Mouse (Mus musculus): ENCODE data around the gene Myadml2. TPM values are rescaled to one million over a fixed set of nuclear protein-coding genes. Genes with fewer than 3 reads are reported as not detected.
"Not testable (repeated sequence)": the region's sequence is repeated elsewhere in the genome, so short reads cannot be mapped to it uniquely, and the experiment has no call there.

Gene Myadml2
- polyA plus RNA-seq, 1 experiment: not detected

DNA sequence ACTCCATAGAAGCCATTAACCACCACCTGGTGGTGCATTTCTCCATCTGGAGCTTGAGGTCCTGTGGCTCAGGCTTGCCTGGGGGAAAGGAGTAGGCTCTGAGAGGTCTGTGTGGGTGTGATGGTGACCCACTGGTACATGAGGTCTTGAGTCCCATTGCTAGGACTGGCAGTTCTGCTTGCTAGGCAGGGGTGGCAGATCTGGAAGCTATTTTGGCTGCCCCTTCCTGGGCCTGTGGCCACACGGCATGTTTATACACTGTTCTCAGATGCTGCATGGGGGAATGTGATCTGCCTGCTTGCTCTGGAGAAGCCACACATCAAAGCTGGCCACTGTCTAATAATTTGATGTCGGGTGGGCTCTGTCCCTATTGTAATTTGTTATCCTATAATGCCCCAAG is 36.1 kb upstream of the Myadml2 start:
- TF ChIP-seq CTCF (IDR thresholded peaks at IDR 0.05; ENCODE audit: borderline replicate concordance, insufficient read depth, low read length) (no peak), POLR2A (IDR thresholded peaks at IDR 0.05; ENCODE audit: low read depth, low read length) (no peak)
- H3K4me1 ChIP-seq (ENCODE audit: control insufficient read depth, insufficient read depth, low read length): no peaks in the 10 kb centered on the region
- no peak overlapping the region for H3K27ac ChIP-seq (ENCODE audit: insufficient read depth, low read length)
- no peak overlapping the region for H3K4me3 ChIP-seq (ENCODE audit: insufficient read depth, low read length)

- Histone ChIP-seq H3K4me3 (ENCODE audit: insufficient read depth, low read length) (no peak overlapping the region), H3K4me1 (ENCODE audit: control insufficient read depth, insufficient read depth, low read length) (no peaks in the 10 kb centered on the region), H3K27ac (ENCODE audit: insufficient read depth, low read length) (no peak overlapping the region)
- TF ChIP-seq POLR2A (IDR thresholded peaks at IDR 0.05; ENCODE audit: low read depth, low read length) (no peak), CTCF (IDR thresholded peaks at IDR 0.05; ENCODE audit: borderline replicate concordance, insufficient read depth, low read length) (no peak)
Measured at GRCm38 (mm10) chr11:120683536-120683935, 35.6 kb upstream of the Myadml2 start.

DNA sequence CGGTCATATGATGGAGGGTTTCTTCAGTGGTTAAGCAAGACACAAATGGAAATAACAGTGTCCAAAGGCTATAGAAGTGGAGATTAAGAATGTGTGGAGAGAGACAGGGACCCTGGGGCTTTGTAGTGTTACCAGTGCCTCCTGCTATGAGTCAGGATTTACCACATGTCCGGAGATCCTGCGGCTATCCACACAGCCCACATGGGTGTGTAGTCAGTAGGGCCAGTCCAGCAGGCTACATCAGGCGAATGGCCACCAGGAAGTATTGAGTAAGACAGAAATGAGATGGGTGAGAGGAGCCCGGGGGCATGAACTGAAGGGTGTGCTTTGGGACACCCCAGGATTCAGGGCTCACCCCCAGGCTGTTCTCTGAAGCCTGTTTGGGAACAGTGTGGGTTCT is 34.7 kb upstream of the Myadml2 start:
- Histone ChIP-seq H3K27ac (ENCODE audit: insufficient read depth, low read length) (no peak overlapping the region), H3K4me3 (ENCODE audit: insufficient read depth, low read length) (no peak overlapping the region), H3K4me1 (ENCODE audit: control insufficient read depth, insufficient read depth, low read length) (no peaks in the 10 kb centered on the region)
- TF ChIP-seq CTCF (IDR thresholded peaks at IDR 0.05; ENCODE audit: borderline replicate concordance, insufficient read depth, low read length) (no peak), POLR2A (IDR thresholded peaks at IDR 0.05; ENCODE audit: low read depth, low read length) (no peak)

DNA sequence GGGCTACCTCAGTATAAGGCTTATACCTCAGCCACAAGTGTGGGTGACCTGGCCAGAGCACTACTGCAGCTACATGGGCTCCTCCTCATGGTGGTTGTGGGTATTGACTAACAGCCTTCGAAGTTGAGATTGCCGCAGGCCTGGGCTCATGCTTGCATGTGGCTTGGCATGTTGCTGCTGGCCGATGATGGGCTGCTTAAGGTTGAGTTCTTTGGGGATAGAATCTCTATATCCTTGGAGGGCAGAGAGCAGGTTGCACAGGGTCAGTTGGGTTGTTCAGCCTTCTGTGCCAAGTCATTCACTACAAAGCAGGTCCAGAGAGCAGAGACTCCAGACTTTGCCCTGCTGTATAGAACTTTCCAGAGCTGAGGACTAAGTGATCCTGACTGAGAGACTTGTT is 32.0 kb upstream of the Myadml2 start:
- TF ChIP-seq CTCF (IDR thresholded peaks at IDR 0.05; ENCODE audit: borderline replicate concordance, insufficient read depth, low read length) (peak; percentile 31; the same call in 1 of the 2 replicates), POLR2A (IDR thresholded peaks at IDR 0.05; ENCODE audit: low read depth, low read length) (no peak)
- H3K27ac ChIP-seq (ENCODE audit: insufficient read depth, low read length): no peak overlapping the region

GRCm38 (mm10) chr11:120676951-120677350 is 29.0 kb upstream of the Myadml2 start:
- TF ChIP-seq CTCF (IDR thresholded peaks at IDR 0.05; ENCODE audit: borderline replicate concordance, insufficient read depth, low read length): no peak
- no peak for TF ChIP-seq POLR2A (IDR thresholded peaks at IDR 0.05; ENCODE audit: low read depth, low read length)
- H3K4me1 ChIP-seq (ENCODE audit: control insufficient read depth, insufficient read depth, low read length): no peaks in the 10 kb centered on the region
- no peak overlapping the region for H3K4me3 ChIP-seq (ENCODE audit: insufficient read depth, low read length)
- H3K27ac ChIP-seq (ENCODE audit: insufficient read depth, low read length): no peak overlapping the region

More for the DNA sequence above, 32.0 kb upstream of the Myadml2 start:
- Histone ChIP-seq H3K4me3 (ENCODE audit: insufficient read depth, low read length) (no peak overlapping the region), H3K4me1 (ENCODE audit: control insufficient read depth, insufficient read depth, low read length) (no peaks in the 10 kb centered on the region)

DNA sequence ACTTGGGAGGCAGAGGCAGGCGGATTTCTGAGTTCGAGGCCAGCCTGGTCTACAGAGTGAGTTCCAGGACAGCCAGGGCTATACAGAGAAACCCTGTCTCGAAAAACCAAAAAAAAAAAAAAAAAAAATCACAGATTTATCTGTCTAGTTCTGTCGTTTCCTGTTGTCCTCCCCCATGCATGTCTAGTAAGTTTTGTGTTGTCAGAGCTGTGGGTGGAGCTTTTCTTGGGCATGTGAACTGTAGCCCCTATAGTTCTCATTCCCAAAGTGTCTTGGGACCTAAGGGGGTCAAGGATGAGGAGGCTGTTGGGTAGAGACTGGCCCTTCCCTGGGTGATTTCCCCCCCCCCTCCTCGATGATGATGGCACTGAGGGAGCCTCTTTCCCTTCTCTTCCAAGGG is 27.9 kb upstream of the Myadml2 start:
- H3K27ac ChIP-seq (ENCODE audit: insufficient read depth, low read length); H3K4me1 ChIP-seq (ENCODE audit: control insufficient read depth, insufficient read depth, low read length); H3K4me3 ChIP-seq (ENCODE audit: insufficient read depth, low read length): not testable (repeated sequence)

- Histone ChIP-seq H3K4me1 (ENCODE audit: control insufficient read depth, insufficient read depth, low read length) (no peaks in the 10 kb centered on the region), H3K4me3 (ENCODE audit: insufficient read depth, low read length) (peak overlapping the region; percentile 64), H3K27ac (ENCODE audit: insufficient read depth, low read length) (peak overlapping the region; percentile 21)
- TF ChIP-seq POLR2A (IDR thresholded peaks at IDR 0.05; ENCODE audit: low read depth, low read length): no peak; the same call in 1 of the 2 replicates
Measured at GRCm38 (mm10) chr11:120673594-120674122, 25.7 kb upstream of the Myadml2 start.

DNA sequence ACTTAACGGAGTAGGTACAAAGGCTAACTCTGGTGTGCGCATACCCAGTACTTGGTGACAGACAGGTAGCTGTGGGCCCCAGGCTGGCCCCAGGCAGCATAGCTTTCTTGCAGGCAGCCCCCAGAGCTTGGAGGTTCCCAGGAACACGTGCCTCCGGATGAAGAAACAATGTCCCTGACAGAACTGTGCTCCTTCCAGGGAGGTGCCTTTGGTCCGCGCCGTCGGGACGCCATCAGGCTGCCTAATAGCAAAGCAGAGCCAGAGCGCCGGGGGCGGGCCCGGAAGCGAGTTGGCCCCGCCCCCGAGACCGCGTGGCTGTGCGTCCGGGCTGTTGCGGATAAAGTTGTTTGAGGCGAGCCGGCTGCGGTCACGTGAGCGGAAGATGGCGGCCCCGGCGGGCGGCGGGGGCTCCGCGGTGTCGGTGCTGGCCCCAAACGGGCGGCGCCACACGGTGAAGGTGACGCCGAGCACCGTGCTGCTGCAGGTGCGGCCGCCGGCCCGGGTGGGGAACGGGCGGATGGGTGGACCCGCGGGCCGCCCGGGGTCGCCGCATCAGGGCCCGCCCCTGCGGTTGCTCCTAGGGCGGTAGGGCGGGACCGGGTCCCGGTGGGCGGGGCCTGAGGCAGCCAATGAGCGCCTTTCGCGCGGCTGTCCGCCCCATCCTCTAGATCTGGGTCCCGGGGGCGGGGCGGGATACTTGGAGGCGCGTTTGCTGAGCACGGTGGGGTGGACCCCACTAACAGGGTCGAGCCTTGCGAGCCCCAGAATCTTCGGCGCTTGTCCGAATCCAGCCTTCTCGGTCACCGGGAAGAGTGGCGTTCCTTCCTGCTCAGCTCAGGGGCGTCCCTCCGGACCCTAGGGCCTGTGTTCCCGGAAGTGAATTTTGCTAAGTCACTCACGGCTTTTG is 25.0 kb upstream of the Myadml2 start, which contains the start of gene Aspscr1:
TSS of gene Aspscr1 (plus strand) at position 287 of the 907 bp plus-strand sequence.
- no peaks in the 10 kb centered on the region for H3K4me1 ChIP-seq (ENCODE audit: control insufficient read depth, insufficient read depth, low read length)
- H3K4me3 ChIP-seq (ENCODE audit: insufficient read depth, low read length): peak within 1 kb of the TSS; percentile 64
- peak within 1 kb of the TSS; percentile 46 for H3K27ac ChIP-seq (ENCODE audit: insufficient read depth, low read length)
- TF ChIP-seq POLR2A (IDR thresholded peaks at IDR 0.05; ENCODE audit: low read depth, low read length): peak; percentile 77
- no peak for TF ChIP-seq CTCF (IDR thresholded peaks at IDR 0.05; ENCODE audit: borderline replicate concordance, insufficient read depth, low read length)

GRCm38 (mm10) chr11:120666617-120667016 is 18.7 kb upstream of the Myadml2 start:
- TF ChIP-seq CTCF (IDR thresholded peaks at IDR 0.05; ENCODE audit: borderline replicate concordance, insufficient read depth, low read length) (no peak), POLR2A (IDR thresholded peaks at IDR 0.05; ENCODE audit: low read depth, low read length) (no peak)
- Histone ChIP-seq H3K4me3 (ENCODE audit: insufficient read depth, low read length) (no peak overlapping the region), H3K4me1 (ENCODE audit: control insufficient read depth, insufficient read depth, low read length) (no peaks in the 10 kb centered on the region), H3K27ac (ENCODE audit: insufficient read depth, low read length) (no peak overlapping the region)

GRCm38 (mm10) chr11:120665406-120665805 is 17.4 kb upstream of the Myadml2 start:
- Histone ChIP-seq H3K27ac (ENCODE audit: insufficient read depth, low read length) (no peak overlapping the region), H3K4me3 (ENCODE audit: insufficient read depth, low read length) (no peak overlapping the region), H3K4me1 (ENCODE audit: control insufficient read depth, insufficient read depth, low read length) (no peaks in the 10 kb centered on the region)
- TF ChIP-seq CTCF (IDR thresholded peaks at IDR 0.05; ENCODE audit: borderline replicate concordance, insufficient read depth, low read length): no peak
